Mouse (Mus musculus): ENCODE results near the gene Calhm3.

The Calhm3 gene

DNA sequence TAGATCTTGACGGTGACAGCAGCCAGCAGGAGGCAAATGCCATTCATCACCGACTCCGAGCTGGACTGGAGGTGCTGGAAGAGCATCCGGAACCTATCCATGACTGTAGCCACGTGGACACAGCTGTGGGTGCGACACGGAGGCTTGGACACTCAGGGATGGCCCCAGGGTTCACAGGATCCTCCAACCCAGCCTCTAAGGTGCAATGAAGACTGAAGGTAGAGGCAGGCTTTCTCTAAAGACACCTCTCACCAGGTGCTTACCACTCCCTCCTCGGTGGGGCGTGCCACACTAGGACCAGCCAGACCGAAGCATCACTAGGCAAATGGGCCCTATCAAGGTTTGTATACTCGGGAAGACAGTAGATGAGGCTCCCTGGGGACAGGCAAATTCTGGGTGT is at the start of gene Calhm3:
TSS of gene Calhm3 (minus strand) at position 101 of the 400 bp plus-strand sequence.
- no peak for DNase-seq (ENCODE audit: low spot score)

DNA sequence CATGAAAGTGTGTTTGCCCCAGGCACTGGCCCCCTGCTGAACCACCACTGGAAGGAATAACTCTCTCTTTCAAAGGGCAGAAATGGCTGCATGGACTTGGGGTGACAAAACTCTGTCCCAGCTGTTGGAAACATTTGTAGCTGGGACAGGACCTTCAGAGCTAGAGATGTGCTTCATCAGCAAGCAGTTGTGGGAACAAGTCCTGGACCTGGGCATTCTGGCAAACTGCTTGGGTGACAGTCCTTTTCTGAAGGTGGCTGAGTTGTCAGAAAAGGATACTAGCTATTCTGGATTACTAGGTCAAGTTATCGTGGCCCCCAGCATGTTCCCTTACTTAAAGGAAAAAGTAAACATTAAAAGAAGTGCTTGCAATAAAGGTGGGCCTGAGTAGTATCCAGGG is 48.6 kb upstream of the Calhm3 start:
- no peak for DNase-seq (ENCODE audit: low spot score)

DNA sequence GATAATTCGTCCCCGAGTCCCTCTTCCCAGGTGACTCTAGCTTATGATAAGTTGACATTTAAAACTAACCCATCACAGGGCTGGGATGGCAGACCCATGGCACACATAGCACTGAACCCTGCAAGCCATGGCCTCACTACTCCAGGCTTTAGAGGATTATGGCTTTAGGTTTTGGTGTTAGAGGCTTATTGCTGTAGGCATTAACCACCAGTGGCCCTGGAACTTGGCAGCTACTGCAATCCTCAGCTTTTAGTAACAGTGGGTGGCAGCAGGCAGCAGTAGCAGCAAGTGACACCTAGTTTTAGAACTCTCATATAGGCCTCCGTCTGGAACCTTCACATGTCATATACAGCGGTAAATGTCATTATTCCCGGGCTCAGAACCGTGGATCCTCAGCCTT is 47.1 kb upstream of the Calhm3 start:
- DNase-seq (ENCODE audit: low spot score) = no peak

DNA sequence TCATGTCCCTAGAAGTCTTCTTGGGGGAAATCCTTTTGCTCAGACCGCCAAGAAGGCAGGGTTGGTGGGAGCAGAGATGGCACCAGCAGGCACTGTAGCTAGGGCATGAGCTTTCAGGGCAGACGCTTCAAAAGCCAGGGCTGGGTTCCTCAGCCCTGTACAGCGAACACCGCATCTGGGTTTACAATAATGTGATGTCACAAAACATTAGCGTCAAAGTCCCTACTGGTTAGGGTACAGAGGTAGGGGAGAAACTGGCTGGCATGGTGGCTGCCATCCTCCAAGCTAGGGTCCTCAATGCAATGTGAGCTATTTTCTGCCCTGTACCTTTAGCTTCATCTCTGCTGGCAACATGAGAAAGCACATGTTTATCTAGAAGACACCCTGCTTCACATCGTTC is 45.5 kb upstream of the Calhm3 start:
- no peak for DNase-seq (ENCODE audit: low spot score)

DNA sequence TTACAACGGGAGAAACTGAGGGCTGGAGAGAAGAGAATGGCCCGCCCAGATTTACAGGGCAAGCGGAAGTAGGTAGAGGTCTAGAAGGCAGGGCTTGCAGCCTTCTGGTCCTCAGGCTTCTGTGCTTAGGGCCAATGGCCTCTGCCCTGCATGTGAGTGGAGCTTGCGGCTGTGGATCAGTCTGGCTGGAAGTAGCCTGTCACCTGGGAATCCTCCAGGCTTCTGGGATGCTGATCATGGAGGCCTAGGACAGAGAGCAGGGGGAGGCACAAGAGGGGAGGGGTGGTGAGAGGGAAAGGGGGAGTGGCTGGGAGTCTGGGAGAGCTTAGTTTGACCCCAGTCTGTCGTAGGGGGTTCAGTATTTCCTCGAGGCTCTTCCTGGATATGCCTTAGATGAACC is 44.9 kb upstream of the Calhm3 start:
- no peak for DNase-seq (ENCODE audit: low spot score)

DNA sequence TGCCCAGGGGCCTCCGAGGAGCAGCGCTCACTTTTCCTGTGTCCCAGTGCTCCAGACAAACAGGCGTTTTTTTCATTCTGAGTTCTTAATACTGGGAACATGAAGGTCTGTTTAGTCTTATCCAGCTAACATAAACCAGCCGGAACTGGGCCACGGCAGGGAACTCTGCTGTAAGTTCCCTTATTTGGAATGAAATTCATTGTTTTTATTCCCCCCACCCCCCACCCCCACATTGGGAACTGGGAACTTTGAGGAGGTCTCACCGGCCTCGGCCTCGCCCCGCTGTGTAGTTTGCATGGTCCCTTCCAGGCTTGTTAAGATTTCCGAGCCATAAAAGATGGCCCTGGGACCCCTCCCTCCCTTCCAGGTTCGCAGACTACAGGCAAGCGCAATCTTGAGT is 44.4 kb upstream of the Calhm3 start:
- DNase-seq (ENCODE audit: low spot score) = no peak

DNA sequence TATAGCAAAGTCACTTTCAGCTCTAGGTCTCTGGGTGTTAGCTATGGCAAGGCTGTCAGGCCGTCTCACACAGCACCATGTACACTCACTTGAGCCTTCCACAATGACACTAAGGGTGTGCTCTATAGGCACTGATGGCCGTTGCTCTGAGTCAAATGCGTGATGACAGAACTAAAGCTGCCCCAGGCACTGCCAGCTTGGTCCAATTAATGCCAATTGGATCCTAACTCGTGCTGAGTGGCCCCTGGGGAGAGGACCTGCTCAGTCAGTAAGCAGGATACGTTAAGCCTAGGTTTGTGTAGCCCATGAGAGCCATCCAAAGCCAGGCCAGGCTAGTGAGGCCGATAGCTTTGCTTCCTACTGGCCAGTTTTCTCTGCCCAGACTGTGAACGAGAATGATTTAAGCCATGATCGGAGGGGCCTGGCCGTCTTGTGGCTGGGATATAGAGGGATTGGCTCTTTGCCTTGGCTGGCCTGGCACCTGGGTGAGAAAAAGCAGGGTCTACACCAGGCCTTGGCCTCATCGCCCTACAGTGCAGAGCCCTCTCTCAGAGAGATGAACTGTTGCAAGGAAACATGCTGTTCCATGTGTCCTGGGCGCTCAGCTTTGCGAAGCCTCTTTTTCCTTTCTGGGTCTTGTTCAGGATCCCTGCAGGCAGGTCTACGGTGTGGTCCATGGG is 41.2 kb upstream of the Calhm3 start:
- no peak for DNase-seq (ENCODE audit: low spot score)

DNA sequence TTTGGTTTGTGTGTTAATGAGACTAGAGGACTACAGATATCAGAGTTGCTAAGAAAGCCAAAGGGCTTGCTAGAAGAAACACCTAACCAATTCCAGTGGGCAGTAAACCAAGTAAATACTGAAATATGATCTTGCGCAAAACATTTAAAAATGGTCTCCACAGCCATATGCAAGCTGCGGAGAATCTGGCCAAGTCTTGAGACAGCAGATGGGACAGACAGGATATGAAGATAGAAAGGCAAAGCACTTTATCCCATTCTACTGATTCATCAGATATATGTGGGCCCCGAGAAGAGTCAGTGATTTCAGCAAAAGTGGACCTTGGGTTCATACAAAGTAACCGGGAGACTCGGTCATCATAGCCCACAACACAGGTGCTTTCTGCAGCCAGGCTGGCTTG is 34.6 kb upstream of the Calhm3 start:
- no peak for DNase-seq (ENCODE audit: low spot score)

DNA sequence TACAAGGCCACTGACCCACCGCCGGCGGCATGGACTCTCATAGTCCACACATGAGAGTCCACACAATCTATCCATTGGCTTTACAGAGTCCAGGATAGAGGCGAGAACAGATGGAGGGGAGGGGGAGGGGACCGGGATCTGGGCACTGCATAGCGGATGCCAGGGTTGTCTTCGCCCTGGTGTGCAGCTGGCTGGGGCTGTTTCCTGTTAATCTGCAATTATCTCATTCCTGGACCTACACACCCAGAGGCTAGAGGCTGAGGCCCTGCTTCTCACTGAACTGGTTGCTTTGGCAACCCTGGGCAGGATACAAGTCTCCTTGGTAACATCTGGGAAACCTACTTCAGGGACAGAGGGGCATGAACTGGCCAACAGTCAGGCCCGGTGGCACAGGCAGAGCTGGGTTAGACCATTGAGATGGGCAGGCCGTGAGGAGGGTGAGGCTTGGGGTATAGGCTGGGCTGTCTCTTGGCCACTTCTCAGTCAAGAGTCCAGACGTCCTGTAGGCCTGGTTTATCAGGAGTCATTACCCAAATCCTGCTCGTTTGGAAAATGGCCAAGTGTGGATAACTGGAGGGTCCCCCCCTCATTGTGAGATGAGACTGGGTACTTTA is 31.1 kb upstream of the Calhm3 start:
- no peak for DNase-seq (ENCODE audit: low spot score)

DNA sequence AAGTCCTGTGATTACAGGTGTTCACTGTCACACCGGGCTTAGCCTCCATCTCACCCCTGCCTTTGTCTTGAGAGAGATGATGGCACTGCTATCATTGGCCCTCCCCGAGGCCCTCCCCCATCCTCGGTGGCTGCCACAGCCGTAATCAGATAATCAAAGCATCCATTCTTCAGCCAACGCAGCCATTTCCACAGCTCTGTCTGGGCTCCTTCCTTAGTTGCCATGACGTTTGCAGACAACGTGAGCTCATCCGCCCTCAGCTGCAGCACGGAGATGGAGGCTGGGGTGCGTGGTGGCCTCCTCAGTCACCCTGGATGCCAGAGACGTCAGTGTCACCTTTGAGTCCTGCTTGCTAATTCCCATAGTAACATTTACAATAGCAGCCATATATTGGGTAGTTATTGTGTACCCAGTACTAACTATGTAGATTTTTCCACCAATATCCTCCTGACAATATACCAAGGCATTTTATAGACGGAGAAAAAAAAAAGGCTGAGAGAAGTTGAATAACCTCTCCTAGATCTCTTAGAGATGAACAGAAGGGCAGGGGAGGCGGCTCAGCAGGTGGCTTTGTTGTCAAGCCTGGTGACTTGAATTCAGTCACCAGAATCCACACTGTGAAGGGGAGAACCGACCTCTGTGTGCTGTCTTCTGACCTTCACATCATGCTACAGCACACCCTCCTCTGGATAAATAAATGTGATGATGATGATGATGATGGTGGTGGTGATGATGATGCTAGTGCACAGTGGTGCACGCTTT is 29.1 kb upstream of the Calhm3 start:
- DNase-seq (ENCODE audit: low spot score) = no peak

DNA sequence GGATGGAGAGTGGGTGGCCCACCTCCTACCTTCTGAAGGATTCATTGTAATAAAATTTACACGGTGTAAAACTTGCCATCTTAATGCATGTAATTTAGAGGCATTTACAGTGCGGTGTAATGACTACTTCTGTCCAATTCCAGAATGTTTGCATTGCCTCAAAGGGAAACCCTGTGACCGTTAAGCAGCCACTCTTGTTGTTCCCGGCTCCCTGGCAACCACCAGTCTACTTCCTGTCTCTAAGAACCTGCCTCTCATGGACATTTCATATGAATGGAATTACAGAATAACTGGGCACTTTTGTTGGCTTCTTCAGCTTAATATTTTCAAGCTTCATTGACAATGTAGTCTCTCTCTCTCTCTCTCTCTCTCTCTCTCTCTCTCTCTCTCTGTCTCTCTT is 27.2 kb upstream of the Calhm3 start:
- no peak for DNase-seq (ENCODE audit: low spot score)

DNA sequence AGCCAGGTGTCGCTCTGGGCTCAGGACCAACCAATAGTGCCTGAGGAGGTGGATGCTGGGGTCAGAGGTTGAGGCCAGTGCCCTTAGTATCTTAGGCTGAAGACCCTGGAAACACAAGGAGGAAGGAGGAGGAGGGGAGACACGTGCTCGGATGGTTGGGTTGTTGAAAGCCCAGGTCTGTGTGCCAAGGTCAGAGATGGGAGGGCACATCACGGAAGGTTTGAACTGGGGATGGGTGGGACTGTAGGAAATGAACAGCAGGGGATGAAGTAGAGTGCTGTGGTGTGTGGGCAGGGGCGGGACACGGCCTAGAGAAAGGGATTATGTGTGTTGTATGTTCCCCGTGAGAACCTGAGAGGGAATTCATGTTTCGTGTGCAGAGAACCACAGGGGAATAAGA is 26.7 kb upstream of the Calhm3 start:
- DNase-seq (ENCODE audit: low spot score) = no peak

DNA sequence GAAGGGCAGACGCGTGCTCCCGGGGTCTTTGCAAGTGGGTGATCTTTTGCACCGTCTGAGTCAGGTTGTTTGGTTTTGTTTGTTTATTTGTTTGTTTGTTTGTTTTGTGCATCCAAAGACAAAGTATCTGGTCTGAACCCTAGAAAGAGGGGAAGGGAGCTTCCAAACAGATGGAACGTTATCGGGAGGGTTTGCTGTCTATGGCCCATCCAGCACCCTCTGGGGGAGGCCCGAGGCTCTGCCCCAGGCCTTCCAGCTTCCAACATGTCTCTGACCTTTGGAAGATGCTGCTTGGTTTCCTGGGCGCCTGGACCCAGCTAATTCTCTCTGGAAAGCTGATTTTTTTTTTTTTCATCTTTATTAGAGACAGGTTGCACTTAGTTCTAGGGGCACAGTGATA is 22.4 kb upstream of the Calhm3 start:
- DNase-seq (ENCODE audit: low spot score) = no peak

DNA sequence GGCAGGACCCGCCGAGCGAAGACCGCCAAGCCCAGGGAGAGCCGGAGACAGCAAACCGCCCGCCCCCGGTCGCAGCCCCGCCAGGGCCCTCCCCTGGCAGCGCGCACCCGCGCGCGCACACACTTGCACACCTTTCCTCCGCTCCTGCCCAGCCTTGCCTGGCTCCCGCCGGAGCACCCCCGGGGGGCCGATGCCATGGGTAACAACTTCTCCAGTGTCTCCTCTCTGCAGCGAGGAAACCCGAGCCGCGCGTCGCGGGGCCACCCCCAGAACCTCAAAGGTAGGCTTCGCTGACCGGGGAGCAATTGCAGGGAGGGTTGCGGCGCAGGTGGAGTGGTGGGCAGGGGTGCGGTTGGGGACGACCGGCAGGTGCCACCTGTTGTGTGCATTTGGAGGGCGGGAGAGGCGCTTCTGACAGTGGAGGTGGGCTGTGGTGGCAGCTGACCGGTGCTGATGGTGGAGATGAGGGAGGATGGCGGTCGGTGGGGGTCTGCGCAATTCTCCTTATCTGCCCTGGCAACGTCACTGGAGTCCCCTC is 21.8 kb upstream of the Calhm3 start:
- DNase-seq (ENCODE audit: low spot score) = peak; percentile 34

DNA sequence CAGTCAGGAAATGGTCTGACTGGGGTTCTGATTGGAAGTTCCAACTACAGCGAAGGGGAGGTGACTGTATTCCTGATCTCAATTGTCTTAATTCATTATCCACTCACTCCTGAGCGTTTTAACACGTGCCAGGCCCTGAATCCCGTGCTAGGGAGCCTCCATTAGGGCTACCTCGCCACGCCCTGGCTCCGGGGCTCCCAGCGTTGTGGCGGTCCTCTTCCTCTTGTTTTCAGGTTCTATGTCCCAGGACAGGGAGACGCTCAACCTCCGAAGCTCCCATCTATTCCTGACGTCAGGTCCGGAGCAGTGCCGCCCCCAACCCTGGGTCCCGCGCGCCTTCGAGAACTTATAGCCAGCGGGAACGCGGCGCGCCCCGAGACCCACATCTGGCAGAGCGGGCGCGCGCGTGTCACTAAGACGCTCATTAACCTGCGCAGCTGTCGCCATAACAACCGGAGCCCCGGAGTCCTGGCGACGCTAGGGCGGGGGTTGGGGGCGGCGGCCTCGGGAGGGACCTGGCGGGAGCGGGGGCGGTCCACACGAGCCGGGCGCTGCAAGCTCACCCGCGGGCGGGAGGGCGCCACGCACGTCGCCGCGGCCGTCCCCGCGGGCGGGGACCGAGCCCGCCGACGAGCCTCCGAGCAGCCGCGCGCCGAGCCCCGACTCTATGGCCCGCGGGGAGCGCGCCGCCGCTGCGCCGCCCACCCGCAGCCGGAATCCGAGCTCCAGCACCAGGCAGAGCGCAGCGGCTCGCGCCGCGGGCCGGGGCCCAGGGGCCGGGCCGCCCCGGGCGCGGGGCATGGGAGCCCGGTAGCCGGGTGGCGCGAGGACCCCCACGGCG is 21.1 kb upstream of the Calhm3 start, which contains the start of gene Neurl1a:
TSS of gene Neurl1a (plus strand) at position 390 of the 841 bp plus-strand sequence.
- DNase-seq (ENCODE audit: low spot score) = peak; percentile 40

DNA sequence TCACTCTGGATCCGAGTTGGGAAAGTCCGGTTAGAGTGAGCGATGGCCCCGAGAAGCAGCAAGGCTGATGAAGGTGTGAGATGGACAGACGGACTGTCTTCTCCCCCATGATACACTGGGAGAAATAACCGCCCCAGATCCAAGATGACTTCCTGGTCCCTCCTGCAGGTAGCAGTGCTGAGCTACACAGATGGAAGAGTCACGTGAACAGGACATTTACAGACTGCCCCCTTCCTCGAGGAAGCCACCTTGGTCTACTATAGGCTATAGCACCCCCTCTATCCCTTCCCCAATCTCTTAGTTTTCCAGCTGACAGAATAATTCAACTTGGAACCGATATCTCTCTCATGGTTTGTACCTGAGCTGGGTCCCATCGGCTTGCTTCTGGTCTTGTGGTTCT is 20.4 kb upstream of the Calhm3 start:
- DNase-seq (ENCODE audit: low spot score) = no peak

DNA sequence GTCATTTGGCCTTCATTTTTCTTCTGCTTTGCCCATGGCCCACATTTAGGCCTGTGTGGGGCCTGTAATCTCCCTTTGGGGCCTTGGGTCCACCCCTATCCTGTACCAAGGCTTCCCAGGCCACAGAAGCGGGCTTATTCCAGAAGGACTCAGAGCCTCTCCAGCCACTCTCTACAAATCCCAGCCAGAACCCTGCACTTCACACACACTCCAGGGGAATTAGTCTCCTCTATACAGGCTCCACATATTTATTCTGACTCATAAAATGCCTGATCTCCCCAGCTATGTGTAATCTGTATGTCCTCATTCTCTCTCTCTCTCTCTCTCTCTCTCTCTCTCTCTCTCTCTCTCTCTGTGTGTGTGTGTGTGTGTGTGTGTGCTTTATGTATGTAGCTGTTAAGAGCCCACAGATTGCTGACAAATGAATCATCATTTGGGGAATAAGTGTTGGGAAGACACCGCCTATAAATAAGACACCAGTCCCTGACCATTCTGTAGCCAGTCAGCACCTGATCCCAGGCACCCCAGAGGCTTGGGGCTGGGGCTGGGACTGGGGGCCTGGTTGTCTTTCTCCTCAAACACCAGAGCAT is 19.4 kb upstream of the Calhm3 start:
- no peak for DNase-seq (ENCODE audit: low spot score)

DNA sequence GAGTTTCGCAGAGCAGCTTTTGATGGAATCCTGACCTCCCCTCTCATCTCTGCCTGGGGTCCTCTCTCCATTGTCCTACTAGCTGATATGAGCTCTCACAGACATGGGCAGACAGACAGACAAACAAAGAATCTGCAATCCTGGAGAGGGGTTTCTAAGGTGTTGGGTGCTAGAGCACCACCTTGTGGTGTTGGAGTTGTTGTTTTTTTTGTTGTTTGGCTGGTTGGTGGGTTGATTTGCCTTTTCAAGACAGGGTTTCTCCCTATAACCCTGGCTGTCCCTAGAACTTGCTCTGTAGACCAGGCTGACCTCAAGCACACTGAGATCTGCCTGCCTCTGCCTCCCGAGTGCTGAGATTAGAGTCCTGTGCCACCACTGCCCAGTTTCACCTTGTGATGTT is 17.9 kb upstream of the Calhm3 start:
- no peak for DNase-seq (ENCODE audit: low spot score)

DNA sequence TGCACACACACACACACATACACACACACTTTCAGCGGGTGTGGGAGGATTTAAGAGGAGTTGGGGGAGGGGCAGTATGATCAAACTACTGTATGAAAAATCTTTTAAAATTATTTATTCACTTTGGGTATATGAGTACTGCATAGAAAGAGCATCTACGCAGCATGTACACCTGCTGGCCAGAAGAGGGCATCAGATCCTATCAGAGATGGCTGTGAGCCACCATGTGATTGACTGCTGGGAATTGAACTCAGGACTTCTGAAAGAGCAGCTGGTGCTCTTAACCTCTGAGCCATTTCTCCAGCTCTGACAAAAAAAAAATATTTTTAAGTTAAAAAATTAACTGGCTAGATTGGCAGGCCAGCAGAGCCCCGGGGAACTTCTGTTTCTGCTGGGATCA is 17.0 kb upstream of the Calhm3 start:
- DNase-seq (ENCODE audit: low spot score) = no peak

DNA sequence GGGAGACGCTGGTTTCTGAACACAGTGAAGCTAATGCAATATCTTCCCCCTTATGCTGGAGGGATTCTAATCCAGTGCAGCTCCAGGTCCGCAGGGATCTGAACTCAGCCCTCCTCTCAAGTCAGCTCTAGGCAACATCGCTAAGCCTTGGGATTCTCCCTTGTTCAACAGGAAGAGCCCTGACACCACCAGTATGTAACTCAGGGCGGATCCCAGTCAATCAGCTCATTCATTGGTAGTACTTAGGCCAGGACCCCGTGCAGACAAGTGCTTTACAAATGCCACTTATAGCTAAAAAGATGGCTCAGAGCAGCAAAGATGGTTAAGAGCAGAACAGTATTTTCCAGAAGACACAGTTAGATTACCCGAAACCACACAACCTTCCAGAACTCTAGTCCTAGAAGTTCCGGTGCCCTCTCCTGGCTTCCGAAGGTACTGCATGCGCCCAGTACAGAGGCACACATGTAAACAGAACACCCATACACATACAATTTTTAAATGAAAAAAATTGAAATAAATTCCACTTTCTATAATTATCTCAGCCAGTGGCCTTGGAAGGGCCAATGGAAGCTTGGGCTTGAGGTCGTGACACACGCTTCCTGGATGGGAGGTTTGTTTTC is 11.3 kb upstream of the Calhm3 start:
- DNase-seq (ENCODE audit: low spot score) = peak; percentile 83

DNA sequence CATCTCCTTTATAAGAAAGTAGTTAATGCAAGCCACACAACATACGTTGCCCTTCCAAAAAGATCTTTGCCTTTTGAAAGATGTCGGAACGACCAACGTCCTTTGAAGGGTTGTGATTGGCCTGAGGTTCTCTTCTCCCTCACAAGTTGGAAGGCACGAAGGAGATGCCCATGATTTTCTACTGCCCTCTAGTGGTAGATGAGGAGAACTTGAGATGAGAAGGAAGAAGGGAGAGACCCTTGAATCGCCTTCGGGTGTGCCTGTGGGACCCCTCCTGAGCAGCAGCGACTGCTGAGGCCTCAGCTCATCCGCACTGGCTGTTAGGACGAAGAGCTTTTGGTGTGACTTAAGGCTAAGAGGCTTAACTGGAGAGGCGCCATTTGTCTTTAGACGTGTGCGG is 10.7 kb upstream of the Calhm3 start:
- peak; percentile 19 for DNase-seq (ENCODE audit: low spot score)

All from urinary bladder, postnatal 25 days (tissue).